Mouse (Mus musculus) activated CD4-positive, CD25-positive, alpha-beta regulatory T cell, adult 4 months (primary cell): ENCODE measurements around the gene Olfr510. TPM values are rescaled to one million over a fixed set of nuclear protein-coding genes. Genes with fewer than 3 reads are reported as not detected.
"Not testable (repeated sequence)": the region's sequence is repeated elsewhere in the genome, so short reads cannot be mapped to it uniquely, and the experiment has no call there.

Experiments
- ATAC-seq: one replicate; pipeline ENCODE4 v1.8.0; 2017
- polyA plus RNA-seq, 2 experiments: library from polyadenylated mRNA; unstranded; fragments of 100-300 nt; shearing (Covaris generic); gene quantifications; one replicate each; pipeline ENCODE4 v1.2.1; 2017

Gene Olfr510
- polyA plus RNA-seq: not detected

- no peak for ATAC-seq
These were observed at the start of gene Olfr510 for GRCm38 (mm10) chr7:108666118-108666517. Gene Olfr510 (plus strand): TSS chr7:108666418.

GRCm38 (mm10) chr7:108616781-108617180, 49.4 kb upstream of the Olfr510 start:
- ATAC-seq: not testable (repeated sequence)

GRCm38 (mm10) chr7:108621514-108621913, 44.7 kb upstream of the Olfr510 start, which contains the start of gene Olfr507:
Gene Olfr507 (plus strand): TSS chr7:108621814.
- ATAC-seq: no peak

- ATAC-seq: no peak
These were observed 36.5 kb upstream of the Olfr510 start, which contains the start of gene Olfr508 for GRCm38 (mm10) chr7:108629694-108630093. Gene Olfr508 (plus strand): TSS chr7:108629994.

GRCm38 (mm10) chr7:108651806-108652205, 14.4 kb upstream of the Olfr510 start, which contains the start of gene Olfr509:
Gene Olfr509 (minus strand): TSS chr7:108651906.
- ATAC-seq: no peak

- no peak for ATAC-seq
These were observed 3.8 kb upstream of the Olfr510 start for GRCm38 (mm10) chr7:108662419-108662818.

- no peak for ATAC-seq
These were observed 4.8 kb downstream of the Olfr510 start for GRCm38 (mm10) chr7:108671058-108671457.

GRCm38 (mm10) chr7:108678886-108679285, 12.7 kb downstream of the Olfr510 start:
- ATAC-seq: no peak

GRCm38 (mm10) chr7:108713020-108713419, 46.8 kb downstream of the Olfr510 start, which contains the start of gene Olfr512:
Gene Olfr512 (plus strand): TSS chr7:108713320.
- no peak for ATAC-seq

Other genes starting within 250 kb of the Olfr510 start
- not detected for gene Olfr497, start 246.0 kb upstream of the Olfr510 start, polyA plus RNA-seq
- not detected for gene Olfr498, start 201.1 kb upstream of the Olfr510 start, polyA plus RNA-seq
- not detected for gene Olfr502, start 141.4 kb upstream of the Olfr510 start, polyA plus RNA-seq
- gene Olfr503, start 121.9 kb upstream of the Olfr510 start, polyA plus RNA-seq: not detected
- not detected for gene Olfr504, start 100.6 kb upstream of the Olfr510 start, polyA plus RNA-seq
- not detected for gene Olfr506, start 55.6 kb upstream of the Olfr510 start, polyA plus RNA-seq
- not detected for gene Olfr507, start 44.6 kb upstream of the Olfr510 start, polyA plus RNA-seq
- gene Olfr508, start 36.4 kb upstream of the Olfr510 start, polyA plus RNA-seq: not detected
- not detected for gene Olfr509, start 14.5 kb upstream of the Olfr510 start, polyA plus RNA-seq
- gene Olfr512, start 46.9 kb downstream of the Olfr510 start, polyA plus RNA-seq: not detected
- gene Olfr513, start 84.6 kb downstream of the Olfr510 start, polyA plus RNA-seq: not detected
- not detected for gene Olfr514, start 159.6 kb downstream of the Olfr510 start, polyA plus RNA-seq
- gene Olfr516, start 184.1 kb downstream of the Olfr510 start, polyA plus RNA-seq: not detected
- not detected for gene Olfr517, start 206.0 kb downstream of the Olfr510 start, polyA plus RNA-seq
- not detected for gene Olfr518, start 218.6 kb downstream of the Olfr510 start, polyA plus RNA-seq
- gene Olfr519, start 228.0 kb downstream of the Olfr510 start, polyA plus RNA-seq: not detected